ENCODE assay signal across 8 mouse cellular contexts in the genomic region with DNA sequence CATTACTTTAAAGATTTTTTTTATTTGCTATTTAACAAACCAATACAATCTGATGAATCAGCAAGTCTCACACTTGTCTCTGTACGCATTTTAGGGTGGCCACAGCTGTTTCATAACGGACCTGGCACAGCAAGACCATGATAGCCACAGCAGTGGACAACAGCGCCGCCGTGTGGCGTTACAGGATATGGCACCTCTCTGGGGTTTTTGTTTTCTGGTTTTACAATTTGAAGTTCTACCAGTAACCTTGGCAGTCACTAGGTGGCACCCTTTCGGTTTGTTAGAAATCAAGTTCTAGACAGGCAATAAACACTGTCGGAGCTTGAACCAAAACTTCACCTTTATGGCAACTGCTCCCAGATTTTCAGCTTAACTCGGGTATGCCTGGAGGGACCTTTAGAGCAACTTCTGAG. TPM values are rescaled to one million over a fixed set of nuclear protein-coding genes. Genes with fewer than 3 reads are reported as not detected.
DNase-seq lines count a peak whose midpoint lies in the region; ATAC-seq and TF ChIP-seq lines count a peak whose summit lies in the region.

No protein-coding gene starts in this region.

- H3K9me3 ChIP-seq in embryonic facial prominence, embryonic 14.5 days (ENCODE audit: control insufficient read depth, low read length) = no peaks in the 10 kb centered on the region
- 0 out of 2 replicates have a peak, but pooled peaks cover 2% of the 10 kb centered on the region for H3K9me3 ChIP-seq in heart, embryonic 13.5 days
- H3K9me3 ChIP-seq in liver, embryonic 14.5 days (ENCODE audit: control insufficient read depth, low read length) = no peaks in the 10 kb centered on the region

- no peaks in the 10 kb centered on the region for H3K27me3 ChIP-seq in embryonic facial prominence, embryonic 14.5 days (replicated peaks; ENCODE audit: control insufficient read depth, insufficient read depth, low read length)
- H3K27me3 ChIP-seq in heart, embryonic 13.5 days (replicated peaks) = peaks cover 35% of the 10 kb centered on the region
- H3K27me3 ChIP-seq in liver, embryonic 14.5 days (ENCODE audit: control insufficient read depth, insufficient read depth, low read length) = no peaks in the 10 kb centered on the region; the same call in 1 of the 2 replicates
- no peaks in the 10 kb centered on the region for H3K27me3 ChIP-seq in thymus, adult 2 months (ENCODE audit: control insufficient read depth, insufficient read depth, low read length)

- no peak overlapping the region for H3K9ac ChIP-seq in embryonic facial prominence, embryonic 14.5 days (ENCODE audit: low read depth, low read length)
- H3K9ac ChIP-seq in heart, embryonic 13.5 days = no peak overlapping the region
- H3K9ac ChIP-seq in liver, embryonic 14.5 days (replicated peaks) = no peak overlapping the region

- no peaks in the 10 kb centered on the region for H3K4me1 ChIP-seq in embryonic facial prominence, embryonic 14.5 days (ENCODE audit: control insufficient read depth, insufficient read depth, low read length)
- H3K4me1 ChIP-seq in heart, embryonic 13.5 days = peaks cover 11% of the 10 kb centered on the region; the same call in 1 of the 2 replicates
- 0 out of 4 replicates have a peak, but pooled peaks cover 0 to 2% of the 10 kb centered on the region in 2 experiments for H3K4me1 ChIP-seq in liver, embryonic 14.5 days (replicated peaks; ENCODE audit: control insufficient read depth in 2 of 2, insufficient read depth in 2 of 2, low read length in 1 of 2)
- H3K4me1 ChIP-seq in thymus, adult 2 months (replicated peaks; ENCODE audit: control insufficient read depth, insufficient read depth, low read length) = peaks cover 23% of the 10 kb centered on the region

- H3K4me2 ChIP-seq in embryonic facial prominence, embryonic 14.5 days (ENCODE audit: low read depth, low read length) = peak overlapping the region; percentile 23; the same call in 1 of the 2 replicates
- H3K4me2 ChIP-seq in heart, embryonic 13.5 days = peak overlapping the region; percentile 50
- no peak overlapping the region for H3K4me2 ChIP-seq in liver, embryonic 14.5 days (ENCODE audit: low read depth)

- TF ChIP-seq CTCF in liver, embryonic 14.5 days (IDR thresholded peaks at IDR 0.05; ENCODE audit: low read depth) = peak; percentile 93
- peak; percentile 96 for TF ChIP-seq CTCF in thymus, adult 2 months (IDR thresholded peaks at IDR 0.05; ENCODE audit: borderline replicate concordance, control insufficient read depth, extremely low read depth, insufficient read depth, low read length, poor library complexity)

- no peak overlapping the region for H3K4me3 ChIP-seq in embryonic facial prominence, embryonic 14.5 days (ENCODE audit: low read depth, low read length)
- H3K4me3 ChIP-seq in heart, embryonic 13.5 days = no peak overlapping the region
- H3K4me3 ChIP-seq in liver, embryonic 14.5 days (ENCODE audit: insufficient read depth in 1 of 2, low read depth in 2 of 2, low read length in 2 of 2) = no peak overlapping the region
- no peak overlapping the region for H3K4me3 ChIP-seq in thymus, adult 2 months (ENCODE audit: control insufficient read depth, insufficient read depth, low read length)

- WGBS in embryonic facial prominence, embryonic 14.5 days = 2% methylated on average over 9 of the region's 9 CpGs
- WGBS in heart, embryonic 13.5 days = 5% methylated on average over 9 of the region's 9 CpGs
- WGBS in liver, embryonic 14.5 days (ENCODE audit: insufficient replicate concordance) = under 1% methylated on average over 9 of the region's 9 CpGs
- WGBS in thymus, adult 2 months = under 1% methylated on average over 9 of the region's 9 CpGs

- H3K27ac ChIP-seq in embryonic facial prominence, embryonic 14.5 days (replicated peaks; ENCODE audit: low read depth, low read length) = no peak overlapping the region
- no peak overlapping the region for H3K27ac ChIP-seq in heart, embryonic 13.5 days (replicated peaks)
- H3K27ac ChIP-seq in liver, embryonic 14.5 days = no peak overlapping the region
- no peak overlapping the region for H3K27ac ChIP-seq in thymus, adult 2 months (ENCODE audit: control insufficient read depth, insufficient read depth, low read length)

- TF ChIP-seq POLR2A in thymus, adult 2 months (IDR thresholded peaks at IDR 0.05; ENCODE audit: control insufficient read depth, extremely low read depth, insufficient read depth, low read length, poor library complexity) = no peak

- DNase-seq in CD8-positive naive resting alpha-beta T cell, adult 2 months (ENCODE audit: low read depth in 2 of 2, low spot score in 2 of 2) = peak; percentile 82 to 91
- peak; percentile 90 to 91 for DNase-seq in adrenal gland, postnatal 36 days
- DNase-seq in embryonic facial prominence, embryonic 14.5 days (ENCODE audit: low spot score) = peak; percentile 93
- DNase-seq in kidney, postnatal 25 days = peak; percentile 88 to 93
- peak; percentile 49 to 60 (median 52) for DNase-seq in liver, embryonic 14.5 days (ENCODE audit: low read depth in 3 of 3, low spot score in 3 of 3)
- DNase-seq in ovary, postnatal 10 days (ENCODE audit: low spot score) = peak; percentile 79
- DNase-seq in thymus, adult 2 months = peak; percentile 86

- no peak for TF ChIP-seq EP300 in liver, embryonic 14.5 days (IDR thresholded peaks at IDR 0.05; ENCODE audit: low read depth)

- H3K36me3 ChIP-seq in embryonic facial prominence, embryonic 14.5 days (ENCODE audit: control insufficient read depth, insufficient read depth, low read length) = no peaks in the 10 kb centered on the region
- H3K36me3 ChIP-seq in heart, embryonic 13.5 days = no peaks in the 10 kb centered on the region
- no peaks in the 10 kb centered on the region for H3K36me3 ChIP-seq in liver, embryonic 14.5 days (replicated peaks; ENCODE audit: control insufficient read depth, insufficient read depth, low read depth)
- H3K36me3 ChIP-seq in thymus, adult 2 months (ENCODE audit: control insufficient read depth, insufficient read depth, low read length) = no peaks in the 10 kb centered on the region

- ATAC-seq in embryonic facial prominence, embryonic 14.5 days (ENCODE audit: low read depth) = peak; percentile 39
- ATAC-seq in heart, embryonic 13.5 days (ENCODE audit: extremely low read depth, insufficient number of reproducible peaks, low FRiP score, low TSS enrichment) = no peak
- ATAC-seq in liver, embryonic 14.5 days (ENCODE audit: insufficient read depth) = no peak

RNA-seq across cellular contexts. Expression of a gene that starts 7.7 kb away (rescaled TPM):
- total RNA-seq in adrenal gland, postnatal 36 days (2021) = 1 to 10 TPM; 1.2 to 3.4 TPM
- 1.1 and 1.5 TPM in 2 replicates for polyA plus RNA-seq in embryonic facial prominence, embryonic 14.5 days (2014; fragmentation: Nextera tagmentation; extraction: Ambion mirVana)
- polyA plus RNA-seq in heart, embryonic 13.5 days (2015; fragmentation: Nextera tagmentation; extraction: Ambion mirVana) = 0.15 and 0.20 TPM in 2 replicates
- polyA plus RNA-seq in liver, embryonic 14.5 days (2012; rRNA removed) = 0.02 and 0.03 TPM in 2 replicates
- 0.04 and 0.06 TPM in 2 replicates for polyA plus RNA-seq in liver, embryonic 14.5 days (2014; fragmentation: Nextera tagmentation; extraction: Ambion mirVana)
- 0.97 and 1.1 TPM in 2 replicates for polyA plus RNA-seq in thymus, adult 2 months (2012; rRNA removed)
